Mouse (Mus musculus) adrenal gland, adult 8-10 months (tissue): ENCODE results near the gene Usp2. TPM values are rescaled to one million over a fixed set of nuclear protein-coding genes. Genes with fewer than 3 reads are reported as not detected.

Experiments
- total RNA-seq, 4 experiments: library from RNA; stranded (reverse); gene quantifications; 2 replicates each; pipeline ENCODE4 v1.2.4; 2022

Gene Usp2
- total RNA-seq, 4 experiments from 2014 or later, result 39.1 to 77.6 (median 51.7) TPM

Other genes with a start within 250 kb of the Usp2 start
- 10 to 100 TPM; 46.5 to 54.9 (median 48.0) TPM for gene Thy1, start 23.6 kb upstream of the Usp2 start, total RNA-seq
- gene Mfrp, start 34.7 kb downstream of the Usp2 start, total RNA-seq, result under 1 TPM in 2 of 4 experiments, not detected in 2; 0.10 to 0.31 TPM
- 10 to 100 TPM; 13.7 to 22.0 (median 18.7) TPM for gene C1qtnf5, start 40.2 kb downstream of the Usp2 start, total RNA-seq
- gene Gm49380, start 46.5 kb downstream of the Usp2 start, total RNA-seq, result 1 to 10 TPM in 1 of 4 experiments, under 1 TPM in 3; 0.20 to 1.1 (median 0.93) TPM
- gene Rnf26, start 46.5 kb downstream of the Usp2 start, total RNA-seq, result 10 to 100 TPM; 29.8 to 36.7 (median 31.5) TPM
- 10 to 100 TPM; 21.4 to 70.9 (median 38.2) TPM for gene Mcam, start 67.4 kb downstream of the Usp2 start, total RNA-seq
- 10 to 100 TPM; 30.4 to 52.9 (median 40.1) TPM for gene Cbl, start 167.0 kb downstream of the Usp2 start, total RNA-seq
- 10 to 100 TPM in 2 of 4 experiments, 1 to 10 TPM in 2; 3.9 to 18.0 (median 7.9) TPM for gene Ccdc153, start 173.7 kb downstream of the Usp2 start, total RNA-seq
- gene Pdzd3, start 184.4 kb downstream of the Usp2 start, total RNA-seq, result under 1 TPM in 3 of 4 experiments, not detected in 1; 0.24 to 0.27 (median 0.25) TPM
- 10 to 100 TPM; 27.6 to 41.8 (median 34.2) TPM for gene Nlrx1, start 201.6 kb downstream of the Usp2 start, total RNA-seq
- gene Abcg4, start 221.6 kb downstream of the Usp2 start, total RNA-seq, result 10 to 100 TPM; 39.3 to 51.3 (median 42.1) TPM
- gene Hinfp, start 238.7 kb downstream of the Usp2 start, total RNA-seq, result 10 to 100 TPM; 20.3 to 44.4 (median 31.8) TPM